Mouse (Mus musculus) embryonic facial prominence, embryonic 14.5 days (tissue): ENCODE measurements around the gene Robo2. TPM values are rescaled to one million over a fixed set of nuclear protein-coding genes. Genes with fewer than 3 reads are reported as not detected.

Source experiments
- ATAC-seq: fragments of 200-750 bp; cut with Nextera tagmentation; 2 replicates; pipeline ENCODE4 v1.8.0; 2017; ENCODE audit warnings: low read depth, moderate number of reproducible peaks, moderate TSS enrichment
- DNase-seq: peaks from one replicate; pipeline ENCODE4 v3.0.0-alpha.2; 2015; ENCODE audit warnings: low spot score
- H3K27ac ChIP-seq: fragments of 300-500 bp; sonication (generic); replicated peaks from 2 replicates; pipeline ENCODE4 v1.5.1; 2014; ENCODE audit warnings: low read depth, mild to moderate bottlenecking, low read length, moderate library complexity
- H3K27me3 ChIP-seq: fragments of 300-500 bp; sonication (generic); replicated peaks from 2 replicates; pipeline ENCODE4 v1.6.1; 2014; ENCODE audit warnings: low read length; ENCODE audit not compliant: control insufficient read depth, insufficient read depth
- H3K36me3 ChIP-seq: fragments of 300-500 bp; sonication (generic); 2 replicates; pipeline ENCODE4 v1.6.1; 2014; ENCODE audit warnings: low read length, mixed read lengths; ENCODE audit not compliant: control insufficient read depth, insufficient read depth
- H3K4me1 ChIP-seq: fragments of 300-500 bp; sonication (generic); 2 replicates; pipeline ENCODE4 v1.6.1; 2014; ENCODE audit warnings: antibody characterized with exemption, low read length; ENCODE audit not compliant: control insufficient read depth, insufficient read depth
- H3K4me2 ChIP-seq: fragments of 300-500 bp; sonication (generic); 2 replicates; pipeline ENCODE4 v1.6.1; 2014; ENCODE audit warnings: low read depth, mild to moderate bottlenecking, low read length, moderate library complexity, mixed read lengths
- H3K4me3 ChIP-seq: fragments of 300-500 bp; sonication (generic); 2 replicates; pipeline ENCODE4 v1.5.1; 2014; ENCODE audit warnings: low read depth, mild to moderate bottlenecking, low read length
- H3K9ac ChIP-seq: fragments of 300-500 bp; sonication (generic); 2 replicates; pipeline ENCODE4 v1.6.1; 2014; ENCODE audit warnings: low read depth, mild to moderate bottlenecking, low read length, moderate library complexity, mixed read lengths
- H3K9me3 ChIP-seq: fragments of 300-500 bp; sonication (generic); 2 replicates; pipeline ENCODE4 v1.6.1; 2016; ENCODE audit warnings: low read length; ENCODE audit not compliant: control insufficient read depth
- WGBS: fragments of 180-500 bp; shearing (Covaris S2); extraction: QIAGEN DNeasy Blood & Tissue Kit; methylation state at CpG from one replicate; pipeline ENCODE4 v1.1.7; 2014; 5-methylcytosine and 5-hydroxymethylcytosine counted together
- polyA plus RNA-seq: library from polyadenylated mRNA; unstranded; fragments of >200 nt; fragmentation: Nextera tagmentation; extraction: Ambion mirVana; gene quantifications from 2 replicates; pipeline ENCODE4 v1.2.1, GENCODE M21; 2014

Gene Robo2
- polyA plus RNA-seq, 1 experiment from 2014 or later = 56.8 TPM

DNA sequence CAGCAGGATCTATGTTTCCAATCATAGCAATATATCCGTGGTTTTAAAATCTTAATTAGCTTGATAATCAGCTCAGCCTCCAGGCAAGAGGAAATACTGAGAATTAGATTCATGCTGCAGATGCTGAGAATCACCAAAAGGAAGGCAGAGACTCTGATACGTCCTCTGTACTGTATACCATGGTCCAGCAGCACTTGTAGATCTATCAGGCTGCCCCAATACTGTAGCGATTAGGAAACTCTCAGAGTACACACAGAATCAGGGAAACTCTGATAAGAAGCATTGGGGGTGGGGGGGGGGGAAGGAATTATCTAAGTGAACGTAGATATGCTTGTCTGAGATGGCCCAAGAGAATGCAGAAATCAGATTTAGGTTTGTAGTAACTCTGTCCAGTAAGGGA, 496.7 kb downstream of the Robo2 start:
- H3K9ac ChIP-seq = no peak overlapping the region
- no peaks in the 10 kb centered on the region for H3K4me1 ChIP-seq
- DNase-seq = no peak
- H3K27ac ChIP-seq = no peak overlapping the region
- H3K27me3 ChIP-seq = no peaks in the 10 kb centered on the region
- no peak for ATAC-seq
- H3K4me2 ChIP-seq = no peak overlapping the region
- no peaks in the 10 kb centered on the region for H3K9me3 ChIP-seq
- WGBS = 60% methylated on average over 4 of the region's 4 CpGs
- H3K4me3 ChIP-seq = no peak overlapping the region
- H3K36me3 ChIP-seq = no peaks in the 10 kb centered on the region

DNA sequence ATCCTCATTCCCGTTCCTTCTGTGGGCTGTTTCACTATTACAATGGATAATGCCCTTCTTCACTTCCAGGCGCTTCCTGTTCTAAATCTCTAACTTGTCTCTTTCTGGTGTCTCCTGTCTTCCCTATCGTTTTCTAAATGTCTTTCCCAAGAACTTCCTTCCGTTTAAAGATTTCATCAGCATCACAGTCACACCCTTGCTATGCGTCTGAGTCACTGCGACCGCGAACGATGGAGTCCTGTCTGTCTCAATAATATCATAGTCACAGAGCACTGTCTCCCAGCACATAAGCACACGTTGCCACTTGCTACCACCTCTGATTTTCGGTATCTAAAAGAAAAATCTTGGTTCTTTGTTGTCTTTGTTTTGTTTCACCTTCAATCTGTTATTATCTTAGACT, 503.1 kb downstream of the Robo2 start:
- 0 out of 2 replicates have a peak, but pooled peaks cover 7% of the 10 kb centered on the region for H3K36me3 ChIP-seq
- no peak for ATAC-seq
- H3K27ac ChIP-seq = no peak overlapping the region
- 87% methylated on average over 11 of the region's 11 CpGs for WGBS
- H3K9me3 ChIP-seq = no peaks in the 10 kb centered on the region
- no peak overlapping the region for H3K4me2 ChIP-seq
- no peaks in the 10 kb centered on the region for H3K27me3 ChIP-seq
- no peaks in the 10 kb centered on the region for H3K4me1 ChIP-seq
- H3K4me3 ChIP-seq = no peak overlapping the region
- no peak for DNase-seq
- H3K9ac ChIP-seq = no peak overlapping the region

DNA sequence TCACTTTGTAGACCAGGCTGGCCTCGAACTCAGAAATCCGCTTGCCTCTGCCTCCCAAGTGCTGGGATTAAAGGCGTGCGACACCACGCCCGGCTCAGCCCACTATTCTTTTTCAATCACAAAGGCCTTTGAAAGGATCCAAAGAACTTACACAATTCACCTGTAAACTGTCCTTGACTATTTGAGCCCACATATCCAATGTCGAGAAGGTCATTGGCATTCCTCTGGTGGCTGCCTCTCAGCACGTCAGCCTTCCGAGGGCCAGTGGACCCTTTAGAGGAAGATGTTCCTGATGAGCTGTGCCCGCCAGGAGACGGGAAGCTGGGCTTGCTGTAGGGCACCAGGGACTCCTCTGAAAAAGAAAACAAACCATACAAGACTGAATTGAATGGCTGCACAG, 514.8 kb downstream of the Robo2 start:
- 0 out of 2 replicates have a peak, but pooled peaks cover 5% of the 10 kb centered on the region for H3K36me3 ChIP-seq
- no peaks in the 10 kb centered on the region for H3K27me3 ChIP-seq
- no peak overlapping the region for H3K4me2 ChIP-seq
- WGBS = 90% methylated on average over 11 of the region's 11 CpGs
- H3K4me1 ChIP-seq = no peaks in the 10 kb centered on the region
- H3K9ac ChIP-seq = no peak overlapping the region
- DNase-seq = no peak
- no peak overlapping the region for H3K27ac ChIP-seq
- no peak overlapping the region for H3K4me3 ChIP-seq
- H3K9me3 ChIP-seq = no peaks in the 10 kb centered on the region
- no peak for ATAC-seq

DNA sequence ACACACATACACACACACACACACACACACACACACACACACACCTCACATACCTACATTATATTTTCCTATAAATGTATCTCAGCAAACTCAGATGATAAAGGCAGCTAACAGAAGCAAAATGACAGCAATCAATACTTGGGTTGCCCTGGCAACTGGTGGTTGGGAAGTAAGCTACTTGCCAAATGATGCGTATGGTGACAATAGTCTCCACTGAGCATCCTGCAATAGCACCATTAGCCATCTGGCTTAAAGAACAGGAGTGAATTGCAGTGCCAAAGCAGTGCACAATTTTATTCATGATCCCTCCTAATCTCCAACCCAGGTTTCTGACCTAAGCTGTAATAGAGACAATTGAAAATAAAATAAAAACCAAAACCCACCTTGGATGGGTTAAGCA, 529.7 kb downstream of the Robo2 start:
- Histone ChIP-seq H3K9ac (no peak overlapping the region), H3K4me1 (no peaks in the 10 kb centered on the region), H3K36me3 (no peaks in the 10 kb centered on the region), H3K27me3 (no peaks in the 10 kb centered on the region), H3K4me2 (no peak overlapping the region), H3K27ac (no peak overlapping the region), H3K4me3 (no peak overlapping the region), H3K9me3 (no peaks in the 10 kb centered on the region)
- DNase-seq (no peak), ATAC-seq (no peak)
- 62% methylated on average over 1 of the region's 1 CpGs for WGBS

DNA sequence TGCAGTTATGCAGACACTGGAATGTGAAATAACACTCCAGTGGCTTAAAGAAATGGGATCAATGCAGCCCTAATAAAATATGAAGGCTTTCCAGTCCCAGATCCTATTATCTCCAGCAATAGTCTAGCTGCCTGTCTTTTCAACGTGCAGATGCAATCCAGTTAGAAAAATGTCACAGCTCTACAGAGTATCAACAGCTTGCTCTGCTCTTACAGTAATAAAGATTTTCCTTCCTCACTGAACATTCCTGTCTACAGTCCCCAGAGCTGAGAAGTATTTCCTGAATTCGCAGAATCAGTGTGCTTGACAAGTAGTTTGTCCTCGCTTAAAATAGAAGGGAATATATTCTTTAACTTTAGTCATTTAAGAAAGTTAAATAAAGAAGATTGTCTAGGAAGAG, 533.7 kb downstream of the Robo2 start:
- H3K4me3 ChIP-seq = no peak overlapping the region
- WGBS = 54% methylated on average over 3 of the region's 3 CpGs
- H3K9me3 ChIP-seq = no peaks in the 10 kb centered on the region
- ATAC-seq (no peak), DNase-seq (peak; percentile 47)
- H3K27me3 ChIP-seq = no peaks in the 10 kb centered on the region
- H3K36me3 ChIP-seq = no peaks in the 10 kb centered on the region
- no peak overlapping the region for H3K9ac ChIP-seq
- H3K4me1 ChIP-seq = no peaks in the 10 kb centered on the region
- H3K27ac ChIP-seq = no peak overlapping the region
- no peak overlapping the region for H3K4me2 ChIP-seq

DNA sequence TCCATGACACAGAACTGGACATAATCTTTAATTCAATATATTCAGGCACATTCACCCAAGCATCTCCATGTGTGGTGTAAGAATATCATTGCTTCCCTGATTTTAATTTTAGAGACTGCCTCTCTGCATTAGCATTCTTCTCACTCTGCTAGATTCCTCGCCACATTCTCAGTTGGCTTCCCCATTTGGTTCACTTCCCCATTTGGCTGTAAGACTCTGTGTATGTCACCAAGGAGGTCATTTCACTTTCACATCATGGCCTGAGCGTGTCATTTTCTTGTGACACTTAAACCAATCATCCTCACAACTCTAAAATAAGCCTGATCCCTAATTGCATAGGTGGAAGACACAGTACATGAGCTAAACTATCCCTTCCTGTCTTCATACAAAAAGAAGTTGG, 536.6 kb downstream of the Robo2 start:
- Histone ChIP-seq H3K27ac (no peak overlapping the region), H3K4me2 (no peak overlapping the region), H3K27me3 (no peaks in the 10 kb centered on the region), H3K4me3 (no peak overlapping the region), H3K4me1 (no peaks in the 10 kb centered on the region), H3K9ac (no peak overlapping the region), H3K9me3 (no peaks in the 10 kb centered on the region), H3K36me3 (no peaks in the 10 kb centered on the region)
- ATAC-seq (no peak), DNase-seq (no peak)
- WGBS = 81% methylated on average over 2 of the region's 2 CpGs

DNA sequence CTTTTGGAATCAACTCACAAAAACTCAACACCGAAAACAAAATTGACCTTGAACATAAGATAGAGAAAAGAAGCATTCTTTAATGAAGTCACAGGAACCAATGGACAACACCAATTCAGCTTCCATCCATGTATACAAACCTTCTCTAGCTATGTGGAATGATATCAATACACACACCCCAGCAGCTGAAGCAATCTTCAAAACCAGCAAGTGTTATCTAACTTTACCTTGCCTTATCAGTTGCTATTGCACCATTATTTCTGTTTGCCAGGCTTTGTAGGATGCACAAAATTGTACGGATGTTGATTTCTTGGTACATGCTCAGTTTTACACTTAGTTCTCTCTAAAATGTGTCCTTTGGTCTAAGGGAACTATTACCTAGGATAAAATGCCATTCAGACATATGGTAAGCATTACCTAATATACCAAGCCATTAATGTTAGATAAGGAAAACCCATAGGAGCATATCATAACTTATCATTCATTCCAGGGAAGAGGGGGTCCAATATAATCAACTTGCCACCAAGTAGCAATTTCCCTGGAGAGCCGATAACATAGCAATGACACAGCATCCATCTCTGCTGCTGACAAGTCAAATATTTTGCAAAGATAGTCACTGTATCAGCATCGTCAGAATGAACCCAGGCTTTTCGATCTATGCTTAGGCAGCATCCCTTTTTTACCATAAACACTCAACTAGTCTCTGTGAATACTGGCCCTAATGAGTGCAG, 537.6 kb downstream of the Robo2 start:
- no peak overlapping the region for H3K27ac ChIP-seq
- H3K9me3 ChIP-seq = no peaks in the 10 kb centered on the region
- H3K36me3 ChIP-seq = no peaks in the 10 kb centered on the region
- no peak for ATAC-seq
- no peak overlapping the region for H3K4me2 ChIP-seq
- no peak overlapping the region for H3K9ac ChIP-seq
- no peak for DNase-seq
- 88% methylated on average over 5 of the region's 5 CpGs for WGBS
- no peaks in the 10 kb centered on the region for H3K4me1 ChIP-seq
- H3K4me3 ChIP-seq = no peak overlapping the region
- H3K27me3 ChIP-seq = no peaks in the 10 kb centered on the region

DNA sequence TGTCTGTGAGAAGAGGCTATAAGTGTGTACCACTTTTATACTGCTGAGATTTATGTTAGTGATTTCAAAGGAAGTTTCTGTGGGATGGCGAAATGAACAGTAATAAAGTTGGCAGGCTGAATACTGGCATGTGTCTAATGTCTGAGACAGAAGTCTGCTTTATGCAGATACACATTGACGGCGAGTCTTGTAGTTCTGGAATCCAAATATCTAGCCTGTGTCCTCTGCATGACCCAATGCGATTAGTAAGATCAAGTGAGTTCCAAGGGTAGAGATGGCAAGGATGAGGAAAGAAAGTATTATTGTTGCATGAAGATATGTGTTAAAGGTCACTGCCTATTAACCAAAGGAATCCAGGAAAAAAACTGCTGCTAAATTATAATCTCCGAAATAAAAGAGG, 541.3 kb downstream of the Robo2 start:
- no peaks in the 10 kb centered on the region for H3K36me3 ChIP-seq
- no peak overlapping the region for H3K4me3 ChIP-seq
- H3K27me3 ChIP-seq = no peaks in the 10 kb centered on the region
- DNase-seq = no peak
- H3K27ac ChIP-seq = no peak overlapping the region
- H3K9ac ChIP-seq = no peak overlapping the region
- H3K4me2 ChIP-seq = no peak overlapping the region
- WGBS = 63% methylated on average over 5 of the region's 5 CpGs
- H3K9me3 ChIP-seq = no peaks in the 10 kb centered on the region
- ATAC-seq = no peak
- H3K4me1 ChIP-seq = no peaks in the 10 kb centered on the region

DNA sequence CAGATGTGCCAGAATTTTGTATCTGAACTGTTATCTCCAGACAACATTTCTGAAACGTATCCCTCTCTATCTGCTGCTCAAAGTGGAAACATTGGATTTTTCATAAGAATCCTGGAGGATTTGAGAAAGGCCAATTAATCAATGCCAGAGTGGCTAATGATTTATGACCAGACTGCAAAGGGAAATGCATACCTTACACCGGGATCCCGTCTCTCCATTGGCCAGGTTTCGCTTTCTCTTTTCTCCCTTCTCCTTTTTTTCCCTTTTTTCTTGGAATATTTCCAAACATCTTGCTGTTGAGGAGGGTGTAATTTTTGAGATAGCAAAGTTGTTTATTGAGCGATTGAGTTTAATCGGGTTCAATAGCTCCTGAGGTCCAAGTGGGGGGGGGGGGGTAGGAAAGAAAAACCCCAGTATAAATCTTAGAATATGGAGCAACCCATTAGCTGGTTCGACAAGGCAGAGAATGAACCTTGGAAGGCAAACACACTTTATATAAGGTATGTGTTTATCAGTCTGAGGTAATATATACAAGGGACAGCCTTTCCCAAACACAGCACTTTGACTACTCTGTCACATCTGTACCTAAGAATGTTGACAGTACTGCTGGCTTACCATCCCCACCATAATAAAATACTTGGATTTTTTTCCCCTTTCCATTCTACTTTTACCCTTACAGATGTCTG, 542.0 kb downstream of the Robo2 start:
- H3K36me3 ChIP-seq = no peaks in the 10 kb centered on the region
- ATAC-seq (no peak), DNase-seq (no peak)
- H3K4me3 ChIP-seq = no peak overlapping the region
- H3K27me3 ChIP-seq = no peaks in the 10 kb centered on the region
- no peak overlapping the region for H3K4me2 ChIP-seq
- WGBS = 61% methylated on average over 7 of the region's 7 CpGs
- H3K9ac ChIP-seq = no peak overlapping the region
- H3K9me3 ChIP-seq = no peaks in the 10 kb centered on the region
- no peak overlapping the region for H3K27ac ChIP-seq
- no peaks in the 10 kb centered on the region for H3K4me1 ChIP-seq
